Mouse (Mus musculus): Measurements from ENCODE around the gene Kcnn3. TPM values are rescaled to one million over a fixed set of nuclear protein-coding genes. Genes with fewer than 3 reads are reported as not detected.

Gene Kcnn3
- polyA plus RNA-seq, 1 experiment from 2014 or later, result 3.8 TPM

- Histone ChIP-seq H3K27ac (ENCODE audit: low read length) (no peak overlapping the region), H3K4me2 (ENCODE audit: low read depth, low read length) (no peak overlapping the region), H3K27me3 (replicated peaks; ENCODE audit: control insufficient read depth, insufficient read depth, low read length) (no peaks in the 10 kb centered on the region), H3K36me3 (ENCODE audit: control insufficient read depth, insufficient read depth, low read length) (no peaks in the 10 kb centered on the region), H3K9me3 (ENCODE audit: control insufficient read depth, low read length) (no peaks in the 10 kb centered on the region), H3K4me3 (ENCODE audit: low read length) (no peak overlapping the region), H3K4me1 (ENCODE audit: control insufficient read depth, insufficient read depth, low read length) (no peaks in the 10 kb centered on the region), H3K9ac (ENCODE audit: low read depth, low read length) (no peak overlapping the region)
- no peak for ATAC-seq
- 89% methylated on average over 4 of the region's 4 CpGs for WGBS
These were observed 70.4 kb downstream of the Kcnn3 start for GRCm38 (mm10) chr3:89590386-89590785.

DNA sequence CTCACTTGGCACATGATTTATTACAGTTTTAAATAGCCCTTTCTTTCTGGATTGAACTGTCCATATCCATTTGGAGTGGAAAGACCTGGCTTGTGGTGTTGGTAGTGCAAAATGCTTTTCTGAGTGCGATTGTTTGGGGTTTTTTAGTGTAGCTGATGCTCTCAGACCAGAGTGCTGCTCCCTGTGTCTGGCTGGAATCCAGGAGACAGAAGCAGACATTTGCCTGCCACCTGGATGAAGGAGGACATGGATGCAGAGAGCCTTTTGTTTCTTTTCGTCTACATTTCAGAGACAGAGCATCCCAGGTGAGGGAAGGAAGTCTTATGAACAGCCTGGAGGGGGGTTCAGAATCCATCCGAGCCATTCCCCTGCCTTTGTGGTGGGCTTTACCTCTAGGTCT is 71.5 kb downstream of the Kcnn3 start:
- Histone ChIP-seq H3K4me2 (ENCODE audit: low read depth, low read length) (no peak overlapping the region), H3K9me3 (ENCODE audit: control insufficient read depth, low read length) (no peaks in the 10 kb centered on the region), H3K4me1 (ENCODE audit: control insufficient read depth, insufficient read depth, low read length) (no peaks in the 10 kb centered on the region), H3K27me3 (replicated peaks; ENCODE audit: control insufficient read depth, insufficient read depth, low read length) (no peaks in the 10 kb centered on the region), H3K9ac (ENCODE audit: low read depth, low read length) (no peak overlapping the region), H3K4me3 (ENCODE audit: low read length) (no peak overlapping the region), H3K27ac (ENCODE audit: low read length) (no peak overlapping the region), H3K36me3 (ENCODE audit: control insufficient read depth, insufficient read depth, low read length) (no peaks in the 10 kb centered on the region)
- no peak for ATAC-seq
- WGBS, result 51% methylated on average over 3 of the region's 3 CpGs

GRCm38 (mm10) chr3:89592809-89593208 is 72.8 kb downstream of the Kcnn3 start:
- 58% methylated on average over 11 of the region's 11 CpGs for WGBS
- Histone ChIP-seq H3K27ac (ENCODE audit: low read length) (no peak overlapping the region), H3K4me3 (ENCODE audit: low read length) (no peak overlapping the region), H3K4me2 (ENCODE audit: low read depth, low read length) (no peak overlapping the region), H3K36me3 (ENCODE audit: control insufficient read depth, insufficient read depth, low read length) (no peaks in the 10 kb centered on the region), H3K9ac (ENCODE audit: low read depth, low read length) (no peak overlapping the region), H3K4me1 (ENCODE audit: control insufficient read depth, insufficient read depth, low read length) (no peaks in the 10 kb centered on the region), H3K27me3 (replicated peaks; ENCODE audit: control insufficient read depth, insufficient read depth, low read length) (no peaks in the 10 kb centered on the region), H3K9me3 (ENCODE audit: control insufficient read depth, low read length) (no peaks in the 10 kb centered on the region)
- no peak for ATAC-seq

- 60% methylated on average over 10 of the region's 10 CpGs for WGBS
- Histone ChIP-seq H3K4me1 (ENCODE audit: control insufficient read depth, insufficient read depth, low read length) (no peaks in the 10 kb centered on the region), H3K4me2 (ENCODE audit: low read depth, low read length) (no peak overlapping the region), H3K27ac (ENCODE audit: low read length) (no peak overlapping the region), H3K9me3 (ENCODE audit: control insufficient read depth, low read length) (no peaks in the 10 kb centered on the region), H3K4me3 (ENCODE audit: low read length) (no peak overlapping the region), H3K36me3 (ENCODE audit: control insufficient read depth, insufficient read depth, low read length) (no peaks in the 10 kb centered on the region), H3K27me3 (replicated peaks; ENCODE audit: control insufficient read depth, insufficient read depth, low read length) (no peaks in the 10 kb centered on the region), H3K9ac (ENCODE audit: low read depth, low read length) (no peak overlapping the region)
- no peak for ATAC-seq
These were observed 73.6 kb downstream of the Kcnn3 start for GRCm38 (mm10) chr3:89593524-89593923.

DNA sequence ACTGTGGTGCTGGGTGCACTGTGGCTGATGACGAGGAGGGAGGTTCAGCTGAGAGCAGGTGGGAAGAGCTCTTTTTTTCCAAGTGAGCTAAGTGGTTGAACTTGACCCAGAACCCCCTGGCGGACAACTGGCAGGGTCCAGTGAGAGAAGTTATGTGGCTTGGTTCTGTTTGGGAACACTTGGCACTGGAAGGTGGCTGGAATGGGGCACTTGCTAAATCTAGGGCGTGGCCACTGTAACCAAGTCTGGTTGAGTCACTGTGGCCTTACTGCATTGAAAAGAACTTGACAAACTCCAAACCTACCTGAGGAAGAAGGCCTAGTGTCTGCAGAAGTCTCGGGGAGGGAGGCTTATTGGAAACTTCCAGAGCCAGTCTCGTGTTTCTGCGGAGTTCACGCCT is 78.4 kb downstream of the Kcnn3 start:
- WGBS, result 86% methylated on average over 7 of the region's 7 CpGs
- H3K4me3 ChIP-seq (ENCODE audit: low read length), result no peak overlapping the region
- no peaks in the 10 kb centered on the region for H3K36me3 ChIP-seq (ENCODE audit: control insufficient read depth, insufficient read depth, low read length)
- H3K4me1 ChIP-seq (ENCODE audit: control insufficient read depth, insufficient read depth, low read length), result 0 out of 2 replicates have a peak, but pooled peaks cover 2% of the 10 kb centered on the region
- no peaks in the 10 kb centered on the region for H3K27me3 ChIP-seq (replicated peaks; ENCODE audit: control insufficient read depth, insufficient read depth, low read length)
- H3K9me3 ChIP-seq (ENCODE audit: control insufficient read depth, low read length), result peaks cover 4% of the 10 kb centered on the region; the same call in 1 of the 2 replicates
- ATAC-seq, result no peak
- H3K9ac ChIP-seq (ENCODE audit: low read depth, low read length), result no peak overlapping the region
- no peak overlapping the region for H3K4me2 ChIP-seq (ENCODE audit: low read depth, low read length)
- H3K27ac ChIP-seq (ENCODE audit: low read length), result no peak overlapping the region

- Histone ChIP-seq H3K4me1 (ENCODE audit: control insufficient read depth, insufficient read depth, low read length) (0 out of 2 replicates have a peak, but pooled peaks cover 2% of the 10 kb centered on the region), H3K9me3 (ENCODE audit: control insufficient read depth, low read length) (peaks cover 4% of the 10 kb centered on the region; the same call in 1 of the 2 replicates), H3K9ac (ENCODE audit: low read depth, low read length) (no peak overlapping the region), H3K27ac (ENCODE audit: low read length) (no peak overlapping the region), H3K36me3 (ENCODE audit: control insufficient read depth, insufficient read depth, low read length) (no peaks in the 10 kb centered on the region), H3K4me3 (ENCODE audit: low read length) (no peak overlapping the region), H3K27me3 (replicated peaks; ENCODE audit: control insufficient read depth, insufficient read depth, low read length) (no peaks in the 10 kb centered on the region), H3K4me2 (ENCODE audit: low read depth, low read length) (no peak overlapping the region)
- ATAC-seq, result no peak
- WGBS, result 95% methylated on average over 7 of the region's 7 CpGs
These were observed 79.0 kb downstream of the Kcnn3 start for GRCm38 (mm10) chr3:89598967-89599366.

GRCm38 (mm10) chr3:89601060-89601459 is 81.1 kb downstream of the Kcnn3 start:
- Histone ChIP-seq H3K4me3 (ENCODE audit: low read length) (no peak overlapping the region), H3K27ac (ENCODE audit: low read length) (no peak overlapping the region), H3K27me3 (replicated peaks; ENCODE audit: control insufficient read depth, insufficient read depth, low read length) (no peaks in the 10 kb centered on the region), H3K9me3 (ENCODE audit: control insufficient read depth, low read length) (peaks cover 4% of the 10 kb centered on the region; the same call in 1 of the 2 replicates), H3K36me3 (ENCODE audit: control insufficient read depth, insufficient read depth, low read length) (no peaks in the 10 kb centered on the region), H3K4me2 (ENCODE audit: low read depth, low read length) (no peak overlapping the region), H3K9ac (ENCODE audit: low read depth, low read length) (no peak overlapping the region), H3K4me1 (ENCODE audit: control insufficient read depth, insufficient read depth, low read length) (0 out of 2 replicates have a peak, but pooled peaks cover 2% of the 10 kb centered on the region)
- 41% methylated on average over 7 of the region's 7 CpGs for WGBS
- no peak for ATAC-seq

DNA sequence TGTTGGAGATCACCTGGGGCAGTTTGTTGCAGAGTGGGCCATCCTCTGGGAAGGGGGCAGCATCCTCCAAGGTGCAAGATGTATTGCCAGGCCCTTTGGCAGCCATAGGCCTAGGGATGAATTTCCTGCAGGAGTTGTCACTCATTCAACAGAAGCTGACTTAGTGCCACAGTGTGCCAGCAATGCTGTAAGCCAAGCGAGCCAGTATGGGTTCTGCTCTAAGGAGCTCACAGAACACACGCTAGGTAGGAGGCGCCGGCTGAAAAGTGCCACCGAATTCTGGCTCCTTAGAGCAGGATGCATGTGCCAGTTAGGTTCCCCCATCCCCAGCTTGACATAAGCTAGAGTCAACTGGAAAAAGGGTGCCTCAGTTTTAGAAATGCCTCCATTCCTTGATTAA is 83.3 kb downstream of the Kcnn3 start:
- H3K4me3 ChIP-seq (ENCODE audit: low read length), result no peak overlapping the region
- H3K27ac ChIP-seq (ENCODE audit: low read length), result no peak overlapping the region
- no peak overlapping the region for H3K4me2 ChIP-seq (ENCODE audit: low read depth, low read length)
- no peak for ATAC-seq
- no peaks in the 10 kb centered on the region for H3K36me3 ChIP-seq (ENCODE audit: control insufficient read depth, insufficient read depth, low read length)
- H3K4me1 ChIP-seq (ENCODE audit: control insufficient read depth, insufficient read depth, low read length), result 0 out of 2 replicates have a peak, but pooled peaks cover 2% of the 10 kb centered on the region
- no peak overlapping the region for H3K9ac ChIP-seq (ENCODE audit: low read depth, low read length)
- H3K9me3 ChIP-seq (ENCODE audit: control insufficient read depth, low read length), result peaks cover 4% of the 10 kb centered on the region; the same call in 1 of the 2 replicates
- H3K27me3 ChIP-seq (replicated peaks; ENCODE audit: control insufficient read depth, insufficient read depth, low read length), result no peaks in the 10 kb centered on the region
- WGBS, result 93% methylated on average over 5 of the region's 5 CpGs

- WGBS, result 70% methylated on average over 5 of the region's 5 CpGs
- Histone ChIP-seq H3K9ac (ENCODE audit: low read depth, low read length) (no peak overlapping the region), H3K27ac (ENCODE audit: low read length) (no peak overlapping the region), H3K36me3 (ENCODE audit: control insufficient read depth, insufficient read depth, low read length) (no peaks in the 10 kb centered on the region), H3K4me2 (ENCODE audit: low read depth, low read length) (no peak overlapping the region), H3K4me1 (ENCODE audit: control insufficient read depth, insufficient read depth, low read length) (0 out of 2 replicates have a peak, but pooled peaks cover 2% of the 10 kb centered on the region), H3K9me3 (ENCODE audit: control insufficient read depth, low read length) (no peaks in the 10 kb centered on the region), H3K4me3 (ENCODE audit: low read length) (no peak overlapping the region), H3K27me3 (replicated peaks; ENCODE audit: control insufficient read depth, insufficient read depth, low read length) (no peaks in the 10 kb centered on the region)
- ATAC-seq, result no peak
These were observed 85.3 kb downstream of the Kcnn3 start for GRCm38 (mm10) chr3:89605235-89605634.

DNA sequence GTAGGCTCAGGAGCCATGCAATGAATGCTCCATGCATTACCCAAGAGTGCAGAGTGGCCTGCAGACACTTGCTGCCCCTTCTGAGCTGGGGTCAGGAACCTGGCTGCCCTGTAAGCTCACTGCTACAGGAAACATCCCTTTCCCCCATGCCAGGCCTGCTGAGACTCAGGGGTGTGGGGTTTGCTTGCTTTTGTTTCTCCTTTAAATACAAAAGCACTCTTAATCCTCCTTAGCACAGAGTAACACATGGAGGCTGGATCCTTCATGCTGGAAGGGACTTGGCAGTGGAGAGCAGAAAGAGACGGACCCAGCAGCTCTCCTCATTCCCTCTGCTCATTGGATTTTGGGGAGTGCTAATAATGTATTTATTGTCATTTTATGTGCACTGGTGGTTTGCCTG is 87.4 kb downstream of the Kcnn3 start:
- H3K4me2 ChIP-seq (ENCODE audit: low read depth, low read length), result no peak overlapping the region
- no peaks in the 10 kb centered on the region for H3K27me3 ChIP-seq (replicated peaks; ENCODE audit: control insufficient read depth, insufficient read depth, low read length)
- no peak overlapping the region for H3K4me3 ChIP-seq (ENCODE audit: low read length)
- no peaks in the 10 kb centered on the region for H3K36me3 ChIP-seq (ENCODE audit: control insufficient read depth, insufficient read depth, low read length)
- no peaks in the 10 kb centered on the region for H3K9me3 ChIP-seq (ENCODE audit: control insufficient read depth, low read length)
- no peak overlapping the region for H3K27ac ChIP-seq (ENCODE audit: low read length)
- 69% methylated on average over 1 of the region's 1 CpGs for WGBS
- H3K9ac ChIP-seq (ENCODE audit: low read depth, low read length), result no peak overlapping the region
- no peaks in the 10 kb centered on the region for H3K4me1 ChIP-seq (ENCODE audit: control insufficient read depth, insufficient read depth, low read length)
- no peak for ATAC-seq

Data from intestine, embryonic 16.5 days (tissue).